In the genomic region with DNA sequence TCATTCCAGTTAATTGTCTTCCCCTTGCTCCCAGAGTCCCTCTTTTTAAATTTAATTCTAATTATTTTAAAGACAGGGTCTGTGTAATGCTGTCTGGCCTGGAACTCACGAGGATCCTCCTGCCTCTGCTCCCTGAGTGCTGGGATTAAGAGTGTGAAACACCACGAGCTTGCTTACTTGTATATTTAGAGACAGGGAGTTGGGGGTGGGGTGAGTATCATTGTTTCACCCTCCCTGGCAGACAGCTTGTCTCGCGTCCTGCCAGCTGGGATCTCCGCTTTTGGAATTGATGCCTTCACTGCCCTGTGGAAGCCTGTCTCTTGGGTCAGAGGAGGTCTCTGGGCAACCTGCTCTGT, we compare ENCODE assay signal across 8 mouse cellular contexts. TPM values are rescaled to one million over a fixed set of nuclear protein-coding genes. Genes with fewer than 3 reads are reported as not detected.
A peak's percentile ranks its signal among the peaks of the same experiment; 100 is the strongest.
DNase-seq lines count a peak whose midpoint lies in the region; ATAC-seq and TF ChIP-seq lines count a peak whose summit lies in the region.

No protein-coding gene starts in this region.

- ATAC-seq in kidney, embryonic 14.5 days (ENCODE audit: low FRiP score, low TSS enrichment), result peak; percentile 18
- ATAC-seq in G1E (ENCODE audit: extremely low read depth, insufficient number of reproducible peaks, low FRiP score, poor library complexity, severe bottlenecking), result peak; percentile 5; the same call in 1 of the 2 replicates
- ATAC-seq in embryonic facial prominence, embryonic 13.5 days (ENCODE audit: insufficient number of reproducible peaks, insufficient read depth, low FRiP score, low TSS enrichment, low read depth), result peak; percentile 26; the same call in 1 of the 2 replicates
- ATAC-seq in intestine, embryonic 15.5 days, result peak; percentile 11
- ATAC-seq in megakaryocyte-erythroid progenitor cell, adult 5-6 weeks (replicated peaks; ENCODE audit: low FRiP score, low TSS enrichment, poor library complexity, severe bottlenecking), result peak; percentile 11

- H3K27ac ChIP-seq in kidney, embryonic 14.5 days (ENCODE audit: low read depth, low read length), result peak overlapping the region; percentile 6; the same call in 1 of the 2 replicates
- H3K27ac ChIP-seq in embryonic facial prominence, embryonic 13.5 days, result no peak overlapping the region
- 0 out of 2 replicates have a peak overlapping the region, but pooled peaks have one; percentile 25 for H3K27ac ChIP-seq in intestine, embryonic 15.5 days

- 44% methylated on average over 5 of the region's 5 CpGs for WGBS in kidney, embryonic 14.5 days
- WGBS in embryonic facial prominence, embryonic 13.5 days, result 37% methylated on average over 5 of the region's 5 CpGs
- WGBS in intestine, embryonic 15.5 days, result 55% methylated on average over 5 of the region's 5 CpGs

- no peaks in the 10 kb centered on the region for H3K4me1 ChIP-seq in kidney, embryonic 14.5 days (ENCODE audit: control insufficient read depth, insufficient read depth, low read length)
- H3K4me1 ChIP-seq in G1E (ENCODE audit: insufficient read depth, low read depth, low read length), result peaks cover 32% of the 10 kb centered on the region
- H3K4me1 ChIP-seq in embryonic facial prominence, embryonic 13.5 days, result no peaks in the 10 kb centered on the region
- H3K4me1 ChIP-seq in intestine, embryonic 15.5 days (replicated peaks), result 0 out of 2 replicates have a peak, but pooled peaks cover 2% of the 10 kb centered on the region

- H3K9ac ChIP-seq in kidney, embryonic 14.5 days (ENCODE audit: low read depth, low read length), result no peak overlapping the region
- H3K9ac ChIP-seq in embryonic facial prominence, embryonic 13.5 days, result no peak overlapping the region
- no peak overlapping the region for H3K9ac ChIP-seq in intestine, embryonic 15.5 days

- H3K36me3 ChIP-seq in kidney, embryonic 14.5 days (ENCODE audit: control insufficient read depth, insufficient read depth, low read length), result peaks cover 10% of the 10 kb centered on the region; the same call in 1 of the 2 replicates
- peaks cover 25% of the 10 kb centered on the region for H3K36me3 ChIP-seq in G1E (replicated peaks)
- H3K36me3 ChIP-seq in embryonic facial prominence, embryonic 13.5 days, result peaks cover 16% of the 10 kb centered on the region
- H3K36me3 ChIP-seq in intestine, embryonic 15.5 days, result no peaks in the 10 kb centered on the region

- DNase-seq in kidney, postnatal 25 days, result no peak
- DNase-seq in G1E (ENCODE audit: low spot score), result peak; percentile 7
- no peak for DNase-seq in urinary bladder, postnatal 4 days (ENCODE audit: low spot score in 2 of 2)
- DNase-seq in urinary bladder, adult 18-20 months (ENCODE audit: low spot score in 2 of 2), result no peak

- H3K4me2 ChIP-seq in kidney, embryonic 14.5 days (replicated peaks; ENCODE audit: low read depth, low read length), result no peak overlapping the region; the same call in 1 of the 2 replicates
- H3K4me2 ChIP-seq in embryonic facial prominence, embryonic 13.5 days, result peak overlapping the region; percentile 71
- H3K4me2 ChIP-seq in intestine, embryonic 15.5 days (replicated peaks), result peak overlapping the region; percentile 65; the same call in 1 of the 2 replicates

- no peaks in the 10 kb centered on the region for H3K27me3 ChIP-seq in kidney, embryonic 14.5 days (ENCODE audit: control insufficient read depth, insufficient read depth, low read length)
- peaks cover 14% of the 10 kb centered on the region for H3K27me3 ChIP-seq in G1E (ENCODE audit: insufficient read depth, low read length)
- H3K27me3 ChIP-seq in embryonic facial prominence, embryonic 13.5 days, result no peaks in the 10 kb centered on the region
- H3K27me3 ChIP-seq in intestine, embryonic 15.5 days (replicated peaks), result no peaks in the 10 kb centered on the region

- H3K4me3 ChIP-seq in kidney, embryonic 14.5 days (ENCODE audit: low read length), result peak overlapping the region; percentile 94
- H3K4me3 ChIP-seq in G1E (ENCODE audit: low read depth, low read length), result peak overlapping the region; percentile 81
- peak overlapping the region; percentile 85 for H3K4me3 ChIP-seq in embryonic facial prominence, embryonic 13.5 days
- H3K4me3 ChIP-seq in intestine, embryonic 15.5 days (replicated peaks), result peak overlapping the region; percentile 87; the same call in 1 of the 2 replicates

- H3K9me3 ChIP-seq in kidney, embryonic 14.5 days (ENCODE audit: control insufficient read depth, low read length), result no peaks in the 10 kb centered on the region
- H3K9me3 ChIP-seq in G1E (replicated peaks), result no peaks in the 10 kb centered on the region
- no peaks in the 10 kb centered on the region for H3K9me3 ChIP-seq in embryonic facial prominence, embryonic 13.5 days
- H3K9me3 ChIP-seq in intestine, embryonic 15.5 days, result no peaks in the 10 kb centered on the region

- TF ChIP-seq CTCF in G1E (IDR thresholded peaks at IDR 0.05; ENCODE audit: low read depth, low read length), result no peak

RNA-seq across cellular contexts. Expression of a gene that starts 0.3 kb away (rescaled TPM):
- 108 and 150 TPM in 2 replicates for polyA plus RNA-seq in kidney, embryonic 14.5 days (2014; fragmentation: Nextera tagmentation; extraction: Ambion mirVana)
- 435 and 457 TPM in 2 replicates for total RNA-seq in G1E (2014; fragmentation: Nextera tagmentation)
- total RNA-seq in G1E (2017), result 241 and 272 TPM in 2 replicates
- 180 and 209 TPM in 2 replicates for polyA plus RNA-seq in G1E (2012)
- 152 and 157 TPM in 2 replicates for polyA plus RNA-seq in embryonic facial prominence, embryonic 13.5 days (2015; fragmentation: Nextera tagmentation; extraction: Ambion mirVana)
- polyA plus RNA-seq in intestine, embryonic 15.5 days (2015; fragmentation: Nextera tagmentation; extraction: Ambion mirVana), result 169 and 200 TPM in 2 replicates
- total RNA-seq in megakaryocyte-erythroid progenitor cell, adult 5-6 weeks (2014; fragmentation: Nextera tagmentation), result 152 and 159 TPM in 2 replicates
- 306 and 352 TPM in 2 replicates for total RNA-seq in megakaryocyte-erythroid progenitor cell, adult 5-6 weeks (2017)

RNA-seq across cellular contexts. Expression of a gene that starts 58.0 kb away (rescaled TPM):
- polyA plus RNA-seq in kidney, embryonic 14.5 days (2014; fragmentation: Nextera tagmentation; extraction: Ambion mirVana), result 176 and 308 TPM in 2 replicates
- 320 and 323 TPM in 2 replicates for total RNA-seq in G1E (2014; fragmentation: Nextera tagmentation)
- total RNA-seq in G1E (2017), result 443 and 444 TPM in 2 replicates
- 69.2 and 70.4 TPM in 2 replicates for polyA plus RNA-seq in G1E (2012)
- polyA plus RNA-seq in embryonic facial prominence, embryonic 13.5 days (2015; fragmentation: Nextera tagmentation; extraction: Ambion mirVana), result 221 and 223 TPM in 2 replicates
- polyA plus RNA-seq in intestine, embryonic 15.5 days (2015; fragmentation: Nextera tagmentation; extraction: Ambion mirVana), result 243 and 257 TPM in 2 replicates
- total RNA-seq in megakaryocyte-erythroid progenitor cell, adult 5-6 weeks (2014; fragmentation: Nextera tagmentation), result 286 and 335 TPM in 2 replicates
- total RNA-seq in megakaryocyte-erythroid progenitor cell, adult 5-6 weeks (2017), result 447 and 543 TPM in 2 replicates
